Mouse (Mus musculus): ENCODE measurements around the gene Phactr3. TPM values are rescaled to one million over a fixed set of nuclear protein-coding genes. Genes with fewer than 3 reads are reported as not detected.

Phactr3 gene
- polyA plus RNA-seq, 1 experiment from 2014 or later, result 56.4 TPM

GRCm38 (mm10) chr2:178163981-178164380 lies 45.2 kb downstream of the Phactr3 start:
- Histone ChIP-seq H3K9ac (ENCODE audit: low read length) (no peak overlapping the region), H3K36me3 (ENCODE audit: control insufficient read depth, insufficient read depth, low read length) (no peaks in the 10 kb centered on the region), H3K9me3 (replicated peaks; ENCODE audit: control insufficient read depth, low read length) (no peaks in the 10 kb centered on the region), H3K27ac (ENCODE audit: low read depth, low read length) (no peak overlapping the region), H3K27me3 (replicated peaks; ENCODE audit: control insufficient read depth, insufficient read depth, low read length) (no peaks in the 10 kb centered on the region), H3K4me1 (ENCODE audit: control insufficient read depth, insufficient read depth, low read length) (no peaks in the 10 kb centered on the region; the same call in 1 of the 2 replicates), H3K4me3 (ENCODE audit: low read depth, low read length) (no peak overlapping the region), H3K4me2 (ENCODE audit: low read length) (no peak overlapping the region)
- ATAC-seq, result no peak
- 90% methylated on average over 1 of the region's 1 CpGs for WGBS
- no peak for DNase-seq (ENCODE audit: low spot score)

DNA sequence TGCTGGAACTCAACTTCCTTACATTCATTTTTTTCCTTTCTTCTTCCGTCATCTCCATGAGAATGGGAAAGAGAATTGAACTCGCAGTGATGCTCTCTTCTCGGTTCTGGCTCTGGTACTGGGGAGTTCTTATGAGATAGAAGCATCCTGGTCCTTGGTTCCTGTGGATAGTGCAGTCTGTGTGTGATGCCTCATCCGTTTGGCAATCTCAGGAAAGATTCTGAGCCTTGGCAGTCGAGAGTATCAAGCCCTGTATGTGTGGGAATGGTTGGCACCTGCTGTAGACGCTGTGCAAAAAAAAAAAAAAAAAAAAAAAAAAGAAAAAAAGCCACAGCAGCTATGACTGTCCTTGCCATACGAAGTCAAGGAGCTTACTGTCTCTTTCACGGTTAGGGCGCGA lies 47.2 kb downstream of the Phactr3 start:
- DNase-seq (ENCODE audit: low spot score) (peak; percentile 22), ATAC-seq (0 out of 2 replicates have a peak, but pooled peaks have one; percentile 27)
- Histone ChIP-seq H3K4me1 (ENCODE audit: control insufficient read depth, insufficient read depth, low read length) (no peaks in the 10 kb centered on the region; the same call in 1 of the 2 replicates), H3K9me3 (replicated peaks; ENCODE audit: control insufficient read depth, low read length) (no peaks in the 10 kb centered on the region), H3K36me3 (ENCODE audit: control insufficient read depth, insufficient read depth, low read length) (no peaks in the 10 kb centered on the region), H3K27me3 (replicated peaks; ENCODE audit: control insufficient read depth, insufficient read depth, low read length) (no peaks in the 10 kb centered on the region), H3K27ac (ENCODE audit: low read depth, low read length) (no peak overlapping the region), H3K4me3 (ENCODE audit: low read depth, low read length) (no peak overlapping the region), H3K4me2 (ENCODE audit: low read length) (no peak overlapping the region), H3K9ac (ENCODE audit: low read length) (no peak overlapping the region)
- 77% methylated on average over 10 of the region's 10 CpGs for WGBS

- Histone ChIP-seq H3K36me3 (ENCODE audit: control insufficient read depth, insufficient read depth, low read length) (no peaks in the 10 kb centered on the region), H3K4me2 (ENCODE audit: low read length) (no peak overlapping the region), H3K9ac (ENCODE audit: low read length) (no peak overlapping the region), H3K27ac (ENCODE audit: low read depth, low read length) (no peak overlapping the region), H3K9me3 (replicated peaks; ENCODE audit: control insufficient read depth, low read length) (no peaks in the 10 kb centered on the region), H3K27me3 (replicated peaks; ENCODE audit: control insufficient read depth, insufficient read depth, low read length) (no peaks in the 10 kb centered on the region), H3K4me3 (ENCODE audit: low read depth, low read length) (no peak overlapping the region), H3K4me1 (ENCODE audit: control insufficient read depth, insufficient read depth, low read length) (peaks cover 2% of the 10 kb centered on the region; the same call in 1 of the 2 replicates)
- ATAC-seq (no peak), DNase-seq (ENCODE audit: low spot score) (no peak)
- WGBS, result 49% methylated on average over 8 of the region's 8 CpGs
These were observed 51.2 kb downstream of the Phactr3 start for GRCm38 (mm10) chr2:178169983-178170382.

DNA sequence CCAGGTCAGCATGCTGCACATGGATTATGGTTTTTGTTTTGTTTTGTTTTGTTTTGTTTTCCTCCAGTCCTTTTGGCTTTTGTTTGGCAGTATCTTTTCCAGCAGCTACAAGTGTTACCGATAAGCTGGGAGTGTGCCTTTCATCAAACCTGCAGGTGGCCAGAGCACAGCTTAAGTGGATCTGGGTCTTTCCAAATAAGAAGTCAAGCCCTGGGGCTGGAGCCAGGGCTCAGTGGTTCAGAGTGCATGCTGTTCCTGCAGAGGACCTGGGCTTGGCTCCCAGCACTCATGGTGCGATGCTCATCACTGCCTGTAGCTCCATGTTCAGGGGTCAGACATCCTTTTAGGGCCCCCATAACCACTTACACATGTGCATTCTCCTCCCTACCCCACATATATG lies 55.2 kb downstream of the Phactr3 start:
- no peak overlapping the region for H3K4me2 ChIP-seq (ENCODE audit: low read length)
- no peak overlapping the region for H3K9ac ChIP-seq (ENCODE audit: low read length)
- no peak overlapping the region for H3K4me3 ChIP-seq (ENCODE audit: low read depth, low read length)
- DNase-seq (ENCODE audit: low spot score), result no peak
- no peak for ATAC-seq
- WGBS, result 31% methylated on average over 2 of the region's 2 CpGs
- H3K4me1 ChIP-seq (ENCODE audit: control insufficient read depth, insufficient read depth, low read length), result peaks cover 8% of the 10 kb centered on the region; the same call in 1 of the 2 replicates
- H3K36me3 ChIP-seq (ENCODE audit: control insufficient read depth, insufficient read depth, low read length), result no peaks in the 10 kb centered on the region
- no peaks in the 10 kb centered on the region for H3K27me3 ChIP-seq (replicated peaks; ENCODE audit: control insufficient read depth, insufficient read depth, low read length)
- H3K9me3 ChIP-seq (replicated peaks; ENCODE audit: control insufficient read depth, low read length), result no peaks in the 10 kb centered on the region
- no peak overlapping the region for H3K27ac ChIP-seq (ENCODE audit: low read depth, low read length)

- DNase-seq (ENCODE audit: low spot score), result peak; percentile 80
- peak; percentile 84 for ATAC-seq
- 21% methylated on average over 16 of the region's 16 CpGs for WGBS
- H3K9me3 ChIP-seq (replicated peaks; ENCODE audit: control insufficient read depth, low read length), result no peaks in the 10 kb centered on the region
- H3K4me1 ChIP-seq (ENCODE audit: control insufficient read depth, insufficient read depth, low read length), result peaks cover 8% of the 10 kb centered on the region; the same call in 1 of the 2 replicates
- 0 out of 2 replicates have a peak overlapping the region, but pooled peaks have one; percentile 6 for H3K27ac ChIP-seq (ENCODE audit: low read depth, low read length)
- H3K9ac ChIP-seq (ENCODE audit: low read length), result peak overlapping the region; percentile 21
- H3K4me3 ChIP-seq (ENCODE audit: low read depth, low read length), result no peak overlapping the region
- H3K4me2 ChIP-seq (ENCODE audit: low read length), result peak overlapping the region; percentile 42
- no peaks in the 10 kb centered on the region for H3K36me3 ChIP-seq (ENCODE audit: control insufficient read depth, insufficient read depth, low read length)
- no peaks in the 10 kb centered on the region for H3K27me3 ChIP-seq (replicated peaks; ENCODE audit: control insufficient read depth, insufficient read depth, low read length)
These were observed 56.6 kb downstream of the Phactr3 start for GRCm38 (mm10) chr2:178175286-178175931.

DNA sequence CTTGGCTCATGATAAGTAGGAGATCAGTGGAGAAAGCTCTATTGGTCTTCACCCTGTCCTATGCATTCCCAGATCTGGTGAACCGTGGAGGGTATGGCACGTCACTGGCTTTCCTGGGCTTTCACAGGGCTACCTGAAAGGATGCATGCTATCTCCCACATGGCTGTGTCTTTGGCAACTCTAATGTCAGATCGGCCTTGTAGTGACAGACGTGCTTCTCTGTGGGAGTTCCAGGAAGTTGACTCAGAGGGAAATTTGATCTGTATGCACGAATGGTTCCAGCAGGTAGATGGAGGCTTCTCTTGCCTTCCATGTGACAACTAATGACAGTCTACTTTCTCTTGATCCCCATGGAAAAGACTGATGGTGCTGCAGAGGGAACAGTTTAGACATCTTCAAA lies 65.5 kb downstream of the Phactr3 start:
- ATAC-seq (no peak), DNase-seq (ENCODE audit: low spot score) (no peak)
- Histone ChIP-seq H3K36me3 (ENCODE audit: control insufficient read depth, insufficient read depth, low read length) (no peaks in the 10 kb centered on the region), H3K4me1 (ENCODE audit: control insufficient read depth, insufficient read depth, low read length) (no peaks in the 10 kb centered on the region), H3K4me3 (ENCODE audit: low read depth, low read length) (no peak overlapping the region), H3K9ac (ENCODE audit: low read length) (no peak overlapping the region), H3K27me3 (replicated peaks; ENCODE audit: control insufficient read depth, insufficient read depth, low read length) (no peaks in the 10 kb centered on the region), H3K27ac (ENCODE audit: low read depth, low read length) (no peak overlapping the region), H3K9me3 (replicated peaks; ENCODE audit: control insufficient read depth, low read length) (no peaks in the 10 kb centered on the region), H3K4me2 (ENCODE audit: low read length) (no peak overlapping the region)
- WGBS, result 86% methylated on average over 5 of the region's 5 CpGs

DNA sequence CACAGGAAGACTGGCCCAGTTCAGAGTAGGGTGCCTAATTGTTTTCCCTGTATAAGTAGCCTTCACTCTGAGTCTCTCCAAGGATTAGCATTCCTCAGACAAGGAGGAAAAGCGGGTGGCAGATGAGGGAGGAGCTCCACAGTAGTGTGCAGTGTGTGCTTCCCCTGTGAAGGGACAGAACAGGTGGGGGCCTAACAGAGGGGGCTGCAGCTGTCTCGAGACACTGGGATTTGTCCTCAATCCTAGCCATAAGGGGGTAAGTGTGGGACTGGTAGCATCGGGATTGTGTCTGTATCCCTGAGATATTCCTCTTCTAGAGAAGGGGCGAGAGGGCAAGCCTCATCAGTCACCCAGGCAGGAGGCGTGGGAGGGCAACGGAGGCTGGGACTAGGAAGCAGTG lies 66.1 kb downstream of the Phactr3 start:
- DNase-seq (ENCODE audit: low spot score) (no peak), ATAC-seq (no peak)
- no peaks in the 10 kb centered on the region for H3K9me3 ChIP-seq (replicated peaks; ENCODE audit: control insufficient read depth, low read length)
- H3K27ac ChIP-seq (ENCODE audit: low read depth, low read length), result no peak overlapping the region
- no peak overlapping the region for H3K4me3 ChIP-seq (ENCODE audit: low read depth, low read length)
- H3K4me2 ChIP-seq (ENCODE audit: low read length), result no peak overlapping the region
- H3K27me3 ChIP-seq (replicated peaks; ENCODE audit: control insufficient read depth, insufficient read depth, low read length), result no peaks in the 10 kb centered on the region
- H3K9ac ChIP-seq (ENCODE audit: low read length), result no peak overlapping the region
- no peaks in the 10 kb centered on the region for H3K36me3 ChIP-seq (ENCODE audit: control insufficient read depth, insufficient read depth, low read length)
- no peaks in the 10 kb centered on the region for H3K4me1 ChIP-seq (ENCODE audit: control insufficient read depth, insufficient read depth, low read length)
- 60% methylated on average over 6 of the region's 6 CpGs for WGBS

DNA sequence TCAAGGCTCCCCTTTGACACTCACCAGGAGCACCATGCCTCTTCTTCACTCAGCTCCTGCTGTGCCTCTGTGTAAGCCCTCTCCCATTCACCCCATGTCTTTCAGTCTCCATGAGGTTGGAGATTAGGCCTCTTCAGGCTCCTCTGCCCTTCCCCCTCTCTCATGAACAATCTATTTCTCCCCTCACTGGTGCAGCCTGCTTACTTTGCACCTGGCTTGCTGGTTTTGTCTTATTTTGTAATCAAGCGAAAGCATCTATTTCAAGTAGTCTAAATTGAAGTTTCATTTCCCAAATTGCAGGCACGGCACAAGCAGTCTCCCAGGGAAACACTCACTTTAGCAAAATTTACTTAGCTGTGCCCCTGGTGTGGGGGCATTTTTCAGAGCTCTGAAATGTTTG lies 70.2 kb downstream of the Phactr3 start:
- ATAC-seq (no peak), DNase-seq (ENCODE audit: low spot score) (peak; percentile 7)
- Histone ChIP-seq H3K9ac (ENCODE audit: low read length) (no peak overlapping the region), H3K36me3 (ENCODE audit: control insufficient read depth, insufficient read depth, low read length) (no peaks in the 10 kb centered on the region), H3K4me3 (ENCODE audit: low read depth, low read length) (no peak overlapping the region), H3K9me3 (replicated peaks; ENCODE audit: control insufficient read depth, low read length) (no peaks in the 10 kb centered on the region), H3K27me3 (replicated peaks; ENCODE audit: control insufficient read depth, insufficient read depth, low read length) (no peaks in the 10 kb centered on the region), H3K27ac (ENCODE audit: low read depth, low read length) (no peak overlapping the region; the same call in 1 of the 2 replicates), H3K4me2 (ENCODE audit: low read length) (no peak overlapping the region), H3K4me1 (ENCODE audit: control insufficient read depth, insufficient read depth, low read length) (0 out of 2 replicates have a peak, but pooled peaks cover 3% of the 10 kb centered on the region)
- WGBS, result 38% methylated on average over 2 of the region's 2 CpGs

- WGBS, result 58% methylated on average over 9 of the region's 9 CpGs
- Histone ChIP-seq H3K4me2 (ENCODE audit: low read length) (no peak overlapping the region), H3K9me3 (replicated peaks; ENCODE audit: control insufficient read depth, low read length) (no peaks in the 10 kb centered on the region), H3K27ac (ENCODE audit: low read depth, low read length) (no peak overlapping the region), H3K36me3 (ENCODE audit: control insufficient read depth, insufficient read depth, low read length) (no peaks in the 10 kb centered on the region), H3K9ac (ENCODE audit: low read length) (no peak overlapping the region), H3K4me1 (ENCODE audit: control insufficient read depth, insufficient read depth, low read length) (0 out of 2 replicates have a peak, but pooled peaks cover 3% of the 10 kb centered on the region), H3K27me3 (replicated peaks; ENCODE audit: control insufficient read depth, insufficient read depth, low read length) (no peaks in the 10 kb centered on the region), H3K4me3 (ENCODE audit: low read depth, low read length) (no peak overlapping the region)
- ATAC-seq (no peak), DNase-seq (ENCODE audit: low spot score) (no peak)
These were observed 74.1 kb downstream of the Phactr3 start for GRCm38 (mm10) chr2:178192881-178193280.

Measured in forebrain, embryonic 14.5 days (tissue).